Mouse (Mus musculus): ENCODE results near the gene 2010111I01Rik. TPM values are rescaled to one million over a fixed set of nuclear protein-coding genes. Genes with fewer than 3 reads are reported as not detected.

The 2010111I01Rik gene
- polyA plus RNA-seq, 1 experiment from 2014 or later = 122 TPM

DNA sequence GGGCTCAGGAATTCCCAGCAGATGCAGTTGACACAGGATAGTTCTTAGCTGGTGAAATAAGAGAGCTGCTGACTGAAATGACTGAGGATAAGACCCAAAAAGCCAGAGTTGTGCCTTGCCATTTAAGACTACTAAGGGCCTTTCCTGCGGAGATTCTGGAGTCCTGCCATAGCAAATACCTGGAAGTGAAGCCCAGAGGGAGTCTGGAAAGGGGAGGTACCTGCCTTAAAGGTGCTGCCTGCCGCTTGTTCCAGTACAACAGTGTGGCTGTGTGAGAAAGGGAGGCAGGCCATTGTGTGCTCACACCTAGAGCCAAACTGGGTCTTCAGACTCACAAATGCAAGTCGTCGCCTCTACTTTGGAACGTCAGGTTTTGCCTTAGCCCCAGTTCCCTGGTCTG lies 305.5 kb downstream of the 2010111I01Rik start:
- H3K4me3 ChIP-seq = no peak overlapping the region
- no peak overlapping the region for H3K27ac ChIP-seq
- H3K4me1 ChIP-seq = peaks cover 79% of the 10 kb centered on the region
- no peak for DNase-seq (ENCODE audit: low spot score)
- H3K27me3 ChIP-seq (ENCODE audit: low read depth, poor library complexity, severe bottlenecking) = peaks cover 15% of the 10 kb centered on the region
- WGBS = 24% methylated on average over 5 of the region's 5 CpGs
- peaks cover 12% of the 10 kb centered on the region; the same call in 1 of the 2 replicates for H3K36me3 ChIP-seq
- H3K9me3 ChIP-seq (replicated peaks) = no peaks in the 10 kb centered on the region

GRCm38 (mm10) chr13:63272017-63272601 lies 307.4 kb downstream of the 2010111I01Rik start:
- Histone ChIP-seq H3K4me3 (peak overlapping the region; percentile 52), H3K9me3 (replicated peaks) (no peaks in the 10 kb centered on the region), H3K27me3 (ENCODE audit: low read depth, poor library complexity, severe bottlenecking) (peaks cover 15% of the 10 kb centered on the region), H3K4me1 (peaks cover 84% of the 10 kb centered on the region), H3K27ac (peak overlapping the region; percentile 87), H3K36me3 (peaks cover 3% of the 10 kb centered on the region; the same call in 1 of the 2 replicates)
- DNase-seq (ENCODE audit: low spot score) = no peak
- WGBS = 4% methylated on average over 16 of the region's 16 CpGs

GRCm38 (mm10) chr13:63272602-63273229 lies 308.0 kb downstream of the 2010111I01Rik start:
- H3K27me3 ChIP-seq (ENCODE audit: low read depth, poor library complexity, severe bottlenecking) = peaks cover 15% of the 10 kb centered on the region
- 2% methylated on average over 27 of the region's 27 CpGs for WGBS

DNA sequence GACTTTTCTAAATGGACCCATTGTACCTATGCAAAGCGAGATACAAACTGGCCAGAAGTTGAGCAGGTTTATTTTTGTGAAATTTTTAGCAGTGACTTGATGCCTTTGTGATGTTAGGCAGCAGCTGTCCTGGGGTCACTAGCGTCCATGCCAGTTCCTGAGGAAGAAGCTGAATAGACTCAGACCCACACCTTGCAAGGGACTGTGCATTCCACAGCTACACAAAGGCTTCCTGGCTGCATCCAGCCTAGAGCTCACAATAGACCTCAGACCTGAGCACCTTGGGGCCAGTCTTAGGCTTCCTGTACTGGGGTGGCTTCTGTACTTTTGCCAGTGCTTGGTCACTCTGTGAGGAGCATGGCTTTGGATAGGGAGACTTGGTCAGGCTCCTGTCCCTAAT lies 309.2 kb downstream of the 2010111I01Rik start:
- Histone ChIP-seq H3K27me3 (ENCODE audit: low read depth, poor library complexity, severe bottlenecking) (peaks cover 15% of the 10 kb centered on the region), H3K4me1 (peaks cover 85% of the 10 kb centered on the region), H3K36me3 (no peaks in the 10 kb centered on the region), H3K27ac (peak overlapping the region; percentile 65), H3K9me3 (replicated peaks) (no peaks in the 10 kb centered on the region), H3K4me3 (peak overlapping the region; percentile 29)
- WGBS = 40% methylated on average over 2 of the region's 2 CpGs
- DNase-seq (ENCODE audit: low spot score) = no peak

More at GRCm38 (mm10) chr13:63272602-63273229, 308.0 kb downstream of the 2010111I01Rik start:
- peak; percentile 81 for DNase-seq (ENCODE audit: low spot score)
- Histone ChIP-seq H3K36me3 (0 out of 2 replicates have a peak, but pooled peaks cover 2% of the 10 kb centered on the region), H3K27ac (peak overlapping the region; percentile 87), H3K4me3 (peak overlapping the region; percentile 52), H3K4me1 (peaks cover 84% of the 10 kb centered on the region), H3K9me3 (replicated peaks) (no peaks in the 10 kb centered on the region)

DNA sequence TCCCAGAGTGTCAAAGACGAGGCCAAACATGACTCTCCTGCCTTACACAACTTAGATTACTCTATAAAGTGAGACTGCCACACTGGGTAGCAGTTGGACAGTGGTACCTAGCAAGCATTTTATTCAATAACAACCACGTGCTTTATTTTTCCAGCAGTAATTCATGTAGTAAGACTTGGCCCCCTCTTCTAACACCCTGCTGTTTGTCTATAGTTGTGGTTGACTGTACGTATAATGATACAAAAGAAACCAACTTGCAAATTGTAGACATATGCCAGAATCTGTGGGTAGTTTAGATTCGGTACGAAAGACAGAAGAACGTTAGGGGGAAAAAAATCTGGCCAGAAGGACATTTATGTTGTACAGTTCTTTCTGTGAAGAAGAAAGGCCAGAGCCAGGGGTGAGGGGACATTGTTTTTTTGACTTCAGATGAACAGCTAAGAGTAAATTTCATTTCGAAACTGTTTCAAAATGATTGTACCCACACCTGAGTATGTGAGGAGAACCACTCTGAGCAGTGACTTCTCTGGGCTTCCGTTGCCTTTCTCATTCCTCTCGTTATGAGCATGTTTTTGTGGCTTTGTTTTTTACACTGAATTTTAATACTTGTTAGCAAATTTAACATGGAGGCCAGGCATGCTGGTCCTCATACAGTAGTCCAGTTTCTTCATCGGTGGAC lies 309.9 kb downstream of the 2010111I01Rik start:
- Histone ChIP-seq H3K36me3 (no peaks in the 10 kb centered on the region), H3K4me3 (peak overlapping the region; percentile 29), H3K27ac (no peak overlapping the region; the same call in 1 of the 2 replicates), H3K9me3 (replicated peaks) (no peaks in the 10 kb centered on the region), H3K4me1 (peaks cover 87% of the 10 kb centered on the region), H3K27me3 (ENCODE audit: low read depth, poor library complexity, severe bottlenecking) (peaks cover 15% of the 10 kb centered on the region)
- 85% methylated on average over 10 of the region's 10 CpGs for WGBS
- no peak for DNase-seq (ENCODE audit: low spot score)

DNA sequence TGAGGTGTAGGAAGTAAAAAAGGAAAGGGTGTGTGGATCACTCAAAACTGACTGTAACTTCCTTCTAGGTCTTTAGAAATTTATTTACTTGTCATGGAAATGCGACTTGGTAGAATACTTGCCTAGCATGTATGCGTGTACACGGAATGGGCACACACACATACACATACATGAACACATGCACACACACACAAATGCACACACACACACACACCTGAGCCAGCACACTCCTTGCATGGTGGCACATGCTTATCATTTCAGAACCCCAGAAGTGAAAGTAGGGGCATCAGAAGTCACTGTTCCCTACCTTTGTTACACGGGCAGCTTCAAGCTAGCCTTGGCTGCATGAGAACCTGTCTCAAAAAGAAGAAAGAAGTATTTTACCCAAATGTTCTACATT lies 311.7 kb downstream of the 2010111I01Rik start:
- no peak for DNase-seq (ENCODE audit: low spot score)
- H3K27me3 ChIP-seq (ENCODE audit: low read depth, poor library complexity, severe bottlenecking) = no peaks in the 10 kb centered on the region
- H3K4me3 ChIP-seq = no peak overlapping the region
- no peaks in the 10 kb centered on the region for H3K9me3 ChIP-seq (replicated peaks)
- peaks cover 94% of the 10 kb centered on the region for H3K4me1 ChIP-seq
- H3K27ac ChIP-seq = no peak overlapping the region
- H3K36me3 ChIP-seq = no peaks in the 10 kb centered on the region
- 88% methylated on average over 4 of the region's 4 CpGs for WGBS

DNA sequence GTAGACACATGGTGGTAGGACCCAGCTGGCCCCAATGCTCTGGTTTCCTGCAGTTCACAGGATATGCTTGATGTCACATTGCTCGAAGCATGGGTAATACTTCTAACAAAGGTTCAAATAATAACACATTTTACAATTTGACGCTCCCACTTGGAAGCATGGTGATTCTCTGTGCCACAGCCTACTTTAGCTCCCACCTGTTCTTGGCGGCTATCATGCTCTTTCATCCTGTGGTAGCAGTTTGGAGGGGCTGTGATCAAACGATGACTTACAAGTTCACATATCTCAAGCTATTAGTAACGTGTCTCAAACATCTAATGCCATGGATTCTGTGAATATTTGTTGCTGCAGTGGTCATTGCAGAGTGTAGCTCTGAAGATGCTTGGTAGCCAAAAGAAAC lies 312.6 kb downstream of the 2010111I01Rik start:
- Histone ChIP-seq H3K4me3 (no peak overlapping the region), H3K4me1 (peaks cover 94% of the 10 kb centered on the region), H3K36me3 (peaks cover 6% of the 10 kb centered on the region), H3K9me3 (replicated peaks) (no peaks in the 10 kb centered on the region), H3K27ac (peak overlapping the region; percentile 86; the same call in 1 of the 2 replicates), H3K27me3 (ENCODE audit: low read depth, poor library complexity, severe bottlenecking) (no peaks in the 10 kb centered on the region)
- WGBS = 65% methylated on average over 5 of the region's 5 CpGs
- no peak for DNase-seq (ENCODE audit: low spot score)

DNA sequence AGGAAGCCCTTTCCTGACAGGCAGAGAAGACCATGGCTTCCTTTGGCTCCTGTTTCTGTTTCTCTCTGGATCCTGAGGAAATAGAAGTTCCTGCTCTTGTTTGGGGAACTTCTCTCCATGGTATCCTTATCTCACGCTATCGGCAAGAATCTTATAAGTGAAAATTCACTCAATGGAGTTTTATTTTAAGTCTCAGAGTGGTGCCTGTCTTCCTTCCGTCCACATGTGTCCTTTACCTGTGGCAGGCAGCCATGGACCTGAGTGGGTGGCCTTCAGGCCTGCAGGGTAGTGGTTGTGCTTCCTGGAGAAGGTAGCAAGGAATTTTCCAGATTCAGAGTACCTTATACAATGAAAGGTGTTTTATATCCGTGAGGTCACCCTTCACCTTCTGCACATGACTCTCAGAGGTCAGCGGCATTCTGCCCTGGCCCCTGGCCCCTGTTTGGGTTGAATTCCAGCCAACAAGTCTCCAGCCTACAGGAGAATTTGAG lies 313.5 kb downstream of the 2010111I01Rik start:
- Histone ChIP-seq H3K27ac (peak overlapping the region; percentile 86), H3K4me1 (peaks cover 91% of the 10 kb centered on the region), H3K36me3 (peaks cover 14% of the 10 kb centered on the region), H3K9me3 (replicated peaks) (no peaks in the 10 kb centered on the region), H3K4me3 (peak overlapping the region; percentile 34; the same call in 1 of the 2 replicates), H3K27me3 (ENCODE audit: low read depth, poor library complexity, severe bottlenecking) (no peaks in the 10 kb centered on the region)
- no peak for DNase-seq (ENCODE audit: low spot score)
- WGBS = 40% methylated on average over 5 of the region's 5 CpGs

- H3K9me3 ChIP-seq (replicated peaks) = no peaks in the 10 kb centered on the region
- H3K36me3 ChIP-seq = peaks cover 21% of the 10 kb centered on the region
- no peaks in the 10 kb centered on the region for H3K27me3 ChIP-seq (ENCODE audit: low read depth, poor library complexity, severe bottlenecking)
- H3K27ac ChIP-seq = peak overlapping the region; percentile 86
- H3K4me1 ChIP-seq = peaks cover 87% of the 10 kb centered on the region
- peak overlapping the region; percentile 34; the same call in 1 of the 2 replicates for H3K4me3 ChIP-seq
- DNase-seq (ENCODE audit: low spot score) = peak; percentile 67
- WGBS = 10% methylated on average over 10 of the region's 10 CpGs
Observed at GRCm38 (mm10) chr13:63278796-63279475, 314.2 kb downstream of the 2010111I01Rik start.

DNA sequence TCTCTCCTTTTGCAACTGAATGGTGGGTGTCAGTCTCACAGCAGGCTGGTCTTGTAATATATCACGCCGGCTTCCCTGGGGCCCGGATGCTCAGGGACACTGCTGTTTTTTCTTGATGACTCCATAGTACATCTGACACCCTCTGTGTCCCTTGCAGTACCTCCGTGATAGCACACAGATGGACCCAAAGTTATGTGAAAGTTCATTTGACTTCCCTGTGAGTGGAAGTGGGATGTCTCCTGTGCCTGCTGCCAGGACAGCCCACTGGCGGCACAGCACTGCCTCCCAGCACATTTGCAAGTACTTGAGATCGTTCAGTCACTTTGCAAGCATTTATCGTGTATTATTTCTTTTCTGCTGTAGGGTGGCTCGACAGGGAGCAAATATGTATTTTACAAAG lies 315.1 kb downstream of the 2010111I01Rik start:
- Histone ChIP-seq H3K4me1 (peaks cover 78% of the 10 kb centered on the region), H3K27me3 (ENCODE audit: low read depth, poor library complexity, severe bottlenecking) (no peaks in the 10 kb centered on the region), H3K4me3 (peak overlapping the region; percentile 34; the same call in 1 of the 2 replicates), H3K27ac (peak overlapping the region; percentile 86), H3K36me3 (peaks cover 25% of the 10 kb centered on the region), H3K9me3 (replicated peaks) (no peaks in the 10 kb centered on the region)
- DNase-seq (ENCODE audit: low spot score) = no peak
- 45% methylated on average over 8 of the region's 8 CpGs for WGBS

DNA sequence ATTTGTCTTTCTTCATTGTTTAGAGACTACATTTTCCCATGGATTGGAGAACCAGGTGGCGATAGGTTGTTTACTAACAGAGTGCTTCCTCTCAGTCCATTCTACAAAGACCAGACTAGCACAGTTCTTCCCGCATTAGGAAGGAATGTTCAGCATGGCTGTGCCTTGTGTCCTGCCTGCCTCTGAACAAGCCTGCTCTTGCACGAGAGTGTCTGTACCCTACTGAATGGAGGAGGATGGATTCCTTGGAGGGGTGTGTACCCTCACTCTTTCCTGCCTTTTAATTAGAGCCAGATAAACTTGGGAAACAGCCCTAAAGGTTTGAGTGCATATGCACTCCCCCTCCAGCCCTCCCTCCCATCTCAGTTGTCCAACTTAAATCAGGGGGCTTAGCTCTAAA lies 315.7 kb downstream of the 2010111I01Rik start:
- no peak for DNase-seq (ENCODE audit: low spot score)
- H3K27ac ChIP-seq = peak overlapping the region; percentile 86
- 22% methylated on average over 3 of the region's 3 CpGs for WGBS
- no peaks in the 10 kb centered on the region for H3K27me3 ChIP-seq (ENCODE audit: low read depth, poor library complexity, severe bottlenecking)
- no peaks in the 10 kb centered on the region for H3K9me3 ChIP-seq (replicated peaks)
- H3K36me3 ChIP-seq = peaks cover 30% of the 10 kb centered on the region
- H3K4me3 ChIP-seq = peak overlapping the region; percentile 9; the same call in 1 of the 2 replicates
- peaks cover 73% of the 10 kb centered on the region for H3K4me1 ChIP-seq

DNA sequence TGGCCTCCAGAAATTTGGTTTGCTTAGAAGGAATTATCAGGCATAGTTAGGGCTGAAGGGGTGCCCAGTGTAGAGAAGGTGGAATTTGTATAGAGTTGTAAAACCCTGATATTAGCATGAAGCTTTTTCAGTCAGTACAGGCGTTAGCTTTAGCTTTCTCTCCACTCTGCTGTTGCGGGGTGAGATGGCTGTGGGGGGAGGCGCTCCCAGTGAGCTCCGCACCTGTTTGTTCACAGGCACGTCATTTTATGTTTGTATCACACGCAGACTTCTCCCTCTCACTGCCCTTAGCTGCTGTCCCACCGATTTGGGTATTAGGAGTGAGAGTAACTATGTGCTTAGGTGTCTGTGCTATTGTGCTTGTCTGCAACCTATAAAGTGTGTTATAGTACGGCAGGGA lies 316.5 kb downstream of the 2010111I01Rik start:
- WGBS = 85% methylated on average over 8 of the region's 8 CpGs
- H3K4me3 ChIP-seq = no peak overlapping the region
- H3K4me1 ChIP-seq = peaks cover 69% of the 10 kb centered on the region
- DNase-seq (ENCODE audit: low spot score) = no peak
- no peaks in the 10 kb centered on the region for H3K9me3 ChIP-seq (replicated peaks)
- H3K27ac ChIP-seq = peak overlapping the region; percentile 86
- no peaks in the 10 kb centered on the region for H3K27me3 ChIP-seq (ENCODE audit: low read depth, poor library complexity, severe bottlenecking)
- H3K36me3 ChIP-seq = peaks cover 39% of the 10 kb centered on the region
